Mouse (Mus musculus): ENCODE measurements at regions not wholly inside any gene's neighbourhood (a gene's known extent, or its start where the extent isn't known, plus 50 kb on each side); places are given as distances from the start of the nearest gene placed in this dataset.

DNA sequence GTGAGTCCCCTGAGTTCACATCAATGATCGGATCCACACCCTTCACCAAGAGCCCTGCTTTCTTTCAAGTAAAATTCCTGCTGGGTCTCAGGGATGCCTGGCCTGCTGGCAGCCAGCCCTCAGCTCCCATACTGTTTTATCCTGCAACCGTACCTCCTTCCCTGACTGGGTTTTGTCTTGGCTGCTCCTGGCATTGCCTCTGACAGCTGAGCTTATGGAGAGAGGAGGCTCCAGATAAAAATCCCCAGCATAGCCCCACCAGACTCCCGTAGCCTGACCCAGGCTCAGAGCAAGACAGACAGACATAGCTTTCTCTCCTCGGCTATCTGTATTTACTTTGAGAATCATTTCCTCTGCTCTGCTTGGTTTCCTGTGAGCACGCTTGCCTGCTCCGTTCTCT lies 245.8 kb upstream of the Runx1 start:
- WGBS: 13% methylated on average over 6 of the region's 6 CpGs

DNA sequence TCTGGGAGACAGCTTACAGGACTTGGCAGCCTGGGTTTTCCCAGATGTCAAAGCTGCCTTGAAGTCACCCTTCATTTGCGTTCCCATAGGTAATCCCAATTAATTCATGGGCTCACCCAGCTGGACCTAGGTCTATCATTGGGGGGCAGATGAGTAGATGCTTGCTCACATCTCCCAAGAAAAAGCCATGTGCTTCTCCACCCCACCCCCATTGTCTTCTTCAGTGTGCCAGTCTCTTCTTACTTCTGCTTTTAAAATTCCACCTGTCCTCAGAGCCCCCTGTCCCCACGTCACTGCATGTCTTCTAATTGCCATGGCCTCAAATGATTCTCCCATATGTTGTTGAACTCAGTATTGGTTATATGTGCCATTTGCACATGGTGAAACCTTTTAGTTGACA lies 240.9 kb upstream of the Runx1 start:
- WGBS: 84% methylated on average over 2 of the region's 2 CpGs

More for the DNA sequence above, 245.8 kb upstream of the Runx1 start:
- H3K4me3 ChIP-seq: no peak overlapping the region
- H3K27ac ChIP-seq (ENCODE audit: poor library complexity, severe bottlenecking): peak overlapping the region; percentile 72
- peaks cover 47% of the 10 kb centered on the region for H3K27me3 ChIP-seq (replicated peaks)
- H3K4me2 ChIP-seq: peak overlapping the region; percentile 26
- peaks cover 20% of the 10 kb centered on the region for H3K4me1 ChIP-seq (replicated peaks)
- no peak overlapping the region for H3K9ac ChIP-seq
- H3K9me3 ChIP-seq (replicated peaks): no peaks in the 10 kb centered on the region
- no peaks in the 10 kb centered on the region for H3K36me3 ChIP-seq
- peak; percentile 88 for ATAC-seq (ENCODE audit: insufficient number of reproducible peaks, low FRiP score)

DNA sequence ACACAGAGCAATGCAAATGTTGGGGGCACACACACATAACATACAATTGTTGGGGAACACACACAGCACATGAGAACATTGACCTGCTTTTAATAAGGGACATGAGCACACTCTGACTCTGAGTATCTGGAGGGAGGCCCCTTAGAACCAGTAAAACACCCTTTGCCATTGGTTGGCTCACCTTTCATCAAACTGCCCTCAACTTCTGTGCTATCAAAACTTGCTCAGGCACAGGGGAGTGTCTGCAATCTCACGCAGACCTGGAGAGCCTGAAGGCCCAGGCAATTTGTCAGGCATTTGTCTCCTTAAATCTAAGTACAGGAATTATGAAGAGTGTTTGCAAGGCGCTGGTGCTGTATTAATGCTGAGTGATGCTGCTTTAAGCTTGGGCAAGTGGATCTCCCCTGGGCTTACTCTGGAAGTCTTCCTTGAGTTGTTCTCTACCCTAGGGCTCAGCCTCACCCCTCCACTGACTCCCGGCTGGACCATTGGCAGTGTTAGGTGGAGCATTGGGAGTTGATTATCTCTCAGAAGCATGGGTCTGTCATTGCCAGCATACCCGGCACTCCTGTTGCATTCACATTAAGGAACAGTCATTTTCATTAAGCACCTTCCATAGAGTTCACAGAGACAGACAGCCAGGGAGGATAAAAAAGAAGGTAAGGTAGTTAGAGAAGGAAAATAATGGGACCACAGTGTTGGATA lies 235.7 kb upstream of the Runx1 start:
- no peaks in the 10 kb centered on the region for H3K36me3 ChIP-seq
- H3K4me2 ChIP-seq: no peak overlapping the region
- no peak for ATAC-seq (ENCODE audit: insufficient number of reproducible peaks, low FRiP score)
- H3K4me1 ChIP-seq (replicated peaks): no peaks in the 10 kb centered on the region
- no peak overlapping the region for H3K9ac ChIP-seq
- peaks cover 22% of the 10 kb centered on the region for H3K27me3 ChIP-seq (replicated peaks)
- no peak overlapping the region for H3K4me3 ChIP-seq
- 68% methylated on average over 4 of the region's 4 CpGs for WGBS
- no peaks in the 10 kb centered on the region for H3K9me3 ChIP-seq (replicated peaks)
- H3K27ac ChIP-seq (ENCODE audit: poor library complexity, severe bottlenecking): no peak overlapping the region

More for the DNA sequence above, 240.9 kb upstream of the Runx1 start:
- Histone ChIP-seq H3K4me3 (no peak overlapping the region), H3K36me3 (no peaks in the 10 kb centered on the region), H3K9ac (no peak overlapping the region), H3K27ac (ENCODE audit: poor library complexity, severe bottlenecking) (no peak overlapping the region), H3K4me2 (no peak overlapping the region), H3K9me3 (replicated peaks) (no peaks in the 10 kb centered on the region), H3K4me1 (replicated peaks) (peaks cover 11% of the 10 kb centered on the region), H3K27me3 (replicated peaks) (peaks cover 29% of the 10 kb centered on the region)
- no peak for ATAC-seq (ENCODE audit: insufficient number of reproducible peaks, low FRiP score)

DNA sequence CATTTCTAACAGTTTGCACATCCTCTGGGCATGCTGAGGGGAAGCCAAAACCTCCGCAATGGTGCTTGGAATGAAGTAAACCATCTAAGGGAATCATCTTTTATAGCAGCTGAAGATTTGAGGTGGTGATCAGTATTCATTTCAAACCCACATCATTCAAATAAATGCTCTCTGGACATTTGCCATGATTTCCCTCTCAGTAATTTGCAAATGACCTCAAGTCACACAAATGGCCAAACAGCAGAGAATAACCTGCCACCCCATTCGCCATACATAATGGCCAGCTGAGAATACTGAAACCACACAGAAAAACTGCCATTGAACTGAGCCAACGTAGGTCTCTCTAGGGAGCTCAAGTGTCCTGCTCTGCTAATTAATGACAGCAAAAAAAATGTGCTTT lies 230.3 kb upstream of the Runx1 start:
- no peak for ATAC-seq (ENCODE audit: insufficient number of reproducible peaks, low FRiP score)
- Histone ChIP-seq H3K27me3 (replicated peaks) (peaks cover 26% of the 10 kb centered on the region), H3K4me3 (no peak overlapping the region), H3K4me2 (no peak overlapping the region), H3K4me1 (replicated peaks) (no peaks in the 10 kb centered on the region), H3K36me3 (no peaks in the 10 kb centered on the region), H3K27ac (ENCODE audit: poor library complexity, severe bottlenecking) (no peak overlapping the region), H3K9me3 (replicated peaks) (no peaks in the 10 kb centered on the region), H3K9ac (no peak overlapping the region)
- WGBS: 77% methylated on average over 3 of the region's 3 CpGs

DNA sequence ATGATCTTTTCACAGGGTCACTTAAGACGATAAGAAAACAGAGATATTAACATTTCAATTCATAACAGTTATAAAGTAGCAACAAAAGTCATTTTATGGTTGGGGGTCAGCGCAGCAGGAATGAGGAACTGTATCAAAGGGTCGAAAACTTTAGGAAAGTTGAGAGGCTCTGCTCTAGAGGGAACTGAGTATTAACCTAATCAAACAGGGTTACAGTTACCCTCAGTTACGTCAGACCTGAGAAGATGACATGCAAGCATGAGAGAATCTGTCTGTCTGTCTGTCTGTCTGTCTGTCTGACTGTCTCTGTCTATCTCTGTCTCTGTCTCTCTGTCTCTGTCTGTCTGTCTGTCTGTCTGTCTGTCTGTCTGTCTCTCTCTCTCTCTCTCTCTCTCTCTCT lies 229.6 kb upstream of the Runx1 start:
- Histone ChIP-seq H3K9me3 (replicated peaks) (no peaks in the 10 kb centered on the region), H3K36me3 (no peaks in the 10 kb centered on the region), H3K9ac (no peak overlapping the region), H3K4me2 (no peak overlapping the region), H3K4me3 (no peak overlapping the region), H3K4me1 (replicated peaks) (no peaks in the 10 kb centered on the region), H3K27ac (ENCODE audit: poor library complexity, severe bottlenecking) (no peak overlapping the region), H3K27me3 (replicated peaks) (peaks cover 23% of the 10 kb centered on the region)
- 72% methylated on average over 4 of the region's 4 CpGs for WGBS
- no peak for ATAC-seq (ENCODE audit: insufficient number of reproducible peaks, low FRiP score)

DNA sequence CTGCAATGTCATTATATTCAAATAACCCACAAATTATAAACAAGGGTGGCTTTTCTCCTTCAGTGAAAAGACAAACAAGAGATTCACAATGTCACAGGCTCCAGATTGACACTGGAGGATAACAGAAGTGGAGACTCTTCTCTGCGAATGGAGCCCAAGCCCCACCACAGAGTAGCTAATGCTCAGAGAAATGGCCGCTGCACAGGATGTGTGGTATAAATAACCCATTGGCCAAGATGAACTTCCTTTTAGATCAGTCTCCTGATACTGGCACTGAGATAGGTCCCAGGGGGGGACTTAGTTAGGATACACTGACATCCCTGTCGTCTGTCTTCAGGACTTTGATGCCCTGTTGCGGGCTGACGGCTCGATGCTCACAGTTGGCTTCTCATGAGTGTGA lies 225.3 kb upstream of the Runx1 start:
- WGBS: 72% methylated on average over 6 of the region's 6 CpGs
- Histone ChIP-seq H3K9me3 (replicated peaks) (no peaks in the 10 kb centered on the region), H3K27ac (ENCODE audit: poor library complexity, severe bottlenecking) (no peak overlapping the region), H3K4me1 (replicated peaks) (no peaks in the 10 kb centered on the region), H3K27me3 (replicated peaks) (peaks cover 39% of the 10 kb centered on the region), H3K4me2 (no peak overlapping the region), H3K36me3 (no peaks in the 10 kb centered on the region), H3K4me3 (no peak overlapping the region), H3K9ac (no peak overlapping the region)
- no peak for ATAC-seq (ENCODE audit: insufficient number of reproducible peaks, low FRiP score)

DNA sequence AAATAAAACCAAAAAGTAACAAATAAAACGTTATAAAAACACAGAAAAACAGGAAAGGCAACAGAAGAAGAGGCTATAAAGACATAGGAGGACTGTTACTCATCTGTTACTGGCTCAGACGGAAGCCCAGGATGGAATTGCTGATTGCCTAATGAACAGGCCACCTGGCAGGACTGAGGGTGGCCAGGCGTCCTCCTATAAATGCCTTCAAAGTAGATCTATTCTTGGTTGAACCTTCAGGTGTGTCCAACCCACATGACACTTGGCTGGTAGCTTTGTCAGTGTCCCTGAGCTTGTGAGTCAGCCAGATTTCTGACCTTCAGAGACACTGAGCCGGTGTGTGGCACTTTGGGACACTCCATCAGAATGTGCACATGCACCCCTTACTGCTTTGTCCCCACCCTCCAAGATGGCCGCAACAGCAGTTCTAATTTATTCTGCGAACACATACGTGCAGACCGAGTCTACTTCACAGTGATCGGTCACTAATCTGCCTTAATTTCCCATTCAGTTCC lies 222.5 kb upstream of the Runx1 start:
- Histone ChIP-seq H3K27ac (ENCODE audit: poor library complexity, severe bottlenecking) (no peak overlapping the region), H3K4me1 (replicated peaks) (no peaks in the 10 kb centered on the region), H3K4me2 (no peak overlapping the region), H3K4me3 (no peak overlapping the region), H3K9ac (no peak overlapping the region), H3K9me3 (replicated peaks) (no peaks in the 10 kb centered on the region), H3K27me3 (replicated peaks) (peaks cover 62% of the 10 kb centered on the region), H3K36me3 (no peaks in the 10 kb centered on the region)
- ATAC-seq (ENCODE audit: insufficient number of reproducible peaks, low FRiP score): no peak
- WGBS: 82% methylated on average over 9 of the region's 9 CpGs

DNA sequence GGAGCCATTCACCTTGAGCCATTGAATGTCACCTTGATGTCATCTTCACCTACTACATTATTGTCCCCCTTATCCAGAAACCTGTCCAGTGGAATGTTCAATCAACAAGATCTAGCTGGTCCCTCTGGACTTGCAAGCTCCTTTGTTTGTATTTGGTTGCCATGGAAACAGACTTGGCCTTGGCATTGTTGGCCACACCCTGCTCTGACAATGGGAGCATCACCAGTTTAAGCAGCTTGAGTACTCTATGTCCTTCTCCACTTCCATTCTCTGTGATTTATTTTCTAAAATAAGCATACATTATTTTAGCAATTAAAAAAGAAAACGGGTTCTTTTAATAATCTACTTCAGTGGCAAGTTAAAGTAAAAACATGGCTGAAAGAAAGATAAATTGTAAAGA lies 221.6 kb upstream of the Runx1 start:
- H3K4me1 ChIP-seq (replicated peaks): peaks cover 5% of the 10 kb centered on the region
- no peaks in the 10 kb centered on the region for H3K36me3 ChIP-seq
- peaks cover 66% of the 10 kb centered on the region for H3K27me3 ChIP-seq (replicated peaks)
- ATAC-seq (ENCODE audit: insufficient number of reproducible peaks, low FRiP score): no peak
- no peaks in the 10 kb centered on the region for H3K9me3 ChIP-seq (replicated peaks)
- H3K4me2 ChIP-seq: no peak overlapping the region
- 80% methylated on average over 1 of the region's 1 CpGs for WGBS
- no peak overlapping the region for H3K9ac ChIP-seq
- H3K27ac ChIP-seq (ENCODE audit: poor library complexity, severe bottlenecking): no peak overlapping the region
- H3K4me3 ChIP-seq: no peak overlapping the region

DNA sequence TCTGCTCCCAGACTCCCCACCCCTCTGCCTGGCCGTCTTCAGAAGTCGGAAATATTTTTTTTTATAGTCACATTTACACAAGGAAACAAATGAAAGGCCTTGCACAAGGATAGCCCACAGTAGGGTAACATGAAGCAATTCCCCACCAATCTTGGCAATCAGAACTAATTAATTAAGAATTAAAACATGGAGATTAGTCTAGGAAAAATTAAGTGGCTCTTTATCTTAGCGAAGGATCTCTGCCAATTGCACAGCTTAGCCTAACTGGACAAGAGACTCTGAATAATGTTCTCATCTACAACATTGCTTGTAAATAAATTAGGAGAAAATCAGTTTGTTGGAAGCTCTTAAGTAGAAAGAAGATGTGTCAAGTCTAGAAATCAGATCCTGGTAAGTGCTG lies 220.3 kb upstream of the Runx1 start:
- H3K4me3 ChIP-seq: no peak overlapping the region
- H3K4me1 ChIP-seq (replicated peaks): peaks cover 10% of the 10 kb centered on the region
- H3K27me3 ChIP-seq (replicated peaks): peaks cover 71% of the 10 kb centered on the region
- H3K9me3 ChIP-seq (replicated peaks): no peaks in the 10 kb centered on the region
- WGBS: 83% methylated on average over 3 of the region's 3 CpGs
- H3K36me3 ChIP-seq: no peaks in the 10 kb centered on the region
- no peak for ATAC-seq (ENCODE audit: insufficient number of reproducible peaks, low FRiP score)
- no peak overlapping the region for H3K27ac ChIP-seq (ENCODE audit: poor library complexity, severe bottlenecking)
- H3K9ac ChIP-seq: no peak overlapping the region
- H3K4me2 ChIP-seq: no peak overlapping the region

DNA sequence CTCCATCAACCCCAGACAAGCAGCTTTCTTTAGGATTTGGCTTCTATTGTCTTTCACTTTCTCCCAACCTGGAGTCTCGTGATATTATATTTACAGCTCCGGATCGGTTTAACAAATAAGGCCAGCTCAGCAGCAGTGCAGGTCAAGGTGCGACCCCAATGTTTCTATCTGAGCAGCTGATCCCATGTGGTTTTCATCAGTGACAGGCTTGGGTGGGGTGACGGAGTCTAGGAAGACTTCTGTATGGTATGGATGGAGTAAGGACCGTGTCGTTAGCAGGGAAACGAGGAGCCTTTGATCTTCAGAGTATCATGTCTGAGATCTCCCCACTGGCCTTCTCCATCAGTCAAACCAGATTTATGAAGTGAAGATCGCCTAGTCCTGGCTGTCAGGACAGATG lies 217.4 kb upstream of the Runx1 start:
- peaks cover 75% of the 10 kb centered on the region for H3K27me3 ChIP-seq (replicated peaks)
- ATAC-seq (ENCODE audit: insufficient number of reproducible peaks, low FRiP score): no peak
- peaks cover 10% of the 10 kb centered on the region for H3K4me1 ChIP-seq (replicated peaks)
- H3K9me3 ChIP-seq (replicated peaks): 0 out of 2 replicates have a peak, but pooled peaks cover 3% of the 10 kb centered on the region
- 56% methylated on average over 9 of the region's 9 CpGs for WGBS
- no peak overlapping the region for H3K4me3 ChIP-seq
- no peak overlapping the region for H3K4me2 ChIP-seq
- H3K36me3 ChIP-seq: no peaks in the 10 kb centered on the region
- no peak overlapping the region for H3K27ac ChIP-seq (ENCODE audit: poor library complexity, severe bottlenecking)
- no peak overlapping the region for H3K9ac ChIP-seq

DNA sequence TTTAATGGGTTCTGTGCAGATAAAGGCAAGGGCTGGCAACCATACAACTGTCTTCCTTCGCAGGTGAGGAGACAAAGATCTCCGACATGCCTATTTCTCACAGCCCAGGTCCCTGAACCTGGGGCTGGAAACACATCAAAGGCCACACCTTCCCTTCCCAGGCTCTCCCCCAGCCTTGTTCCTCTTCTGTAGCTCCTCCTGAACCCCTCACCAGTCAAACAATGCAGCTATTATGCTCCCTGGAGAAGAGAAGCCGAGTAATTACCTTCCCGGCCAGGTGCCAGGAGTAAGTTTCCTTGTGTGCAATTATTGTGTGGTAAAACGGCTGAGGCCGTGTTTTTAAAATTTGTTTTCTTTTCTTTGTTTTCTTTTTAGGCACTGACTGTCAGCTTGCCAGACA lies 217.0 kb upstream of the Runx1 start:
- ATAC-seq (ENCODE audit: insufficient number of reproducible peaks, low FRiP score): no peak
- H3K4me1 ChIP-seq (replicated peaks): peaks cover 10% of the 10 kb centered on the region
- H3K9ac ChIP-seq: no peak overlapping the region
- no peaks in the 10 kb centered on the region for H3K36me3 ChIP-seq
- H3K9me3 ChIP-seq (replicated peaks): 0 out of 2 replicates have a peak, but pooled peaks cover 3% of the 10 kb centered on the region
- no peak overlapping the region for H3K4me3 ChIP-seq
- no peak overlapping the region for H3K27ac ChIP-seq (ENCODE audit: poor library complexity, severe bottlenecking)
- 37% methylated on average over 6 of the region's 6 CpGs for WGBS
- peak overlapping the region; percentile 25 for H3K4me2 ChIP-seq
- H3K27me3 ChIP-seq (replicated peaks): peaks cover 75% of the 10 kb centered on the region

DNA sequence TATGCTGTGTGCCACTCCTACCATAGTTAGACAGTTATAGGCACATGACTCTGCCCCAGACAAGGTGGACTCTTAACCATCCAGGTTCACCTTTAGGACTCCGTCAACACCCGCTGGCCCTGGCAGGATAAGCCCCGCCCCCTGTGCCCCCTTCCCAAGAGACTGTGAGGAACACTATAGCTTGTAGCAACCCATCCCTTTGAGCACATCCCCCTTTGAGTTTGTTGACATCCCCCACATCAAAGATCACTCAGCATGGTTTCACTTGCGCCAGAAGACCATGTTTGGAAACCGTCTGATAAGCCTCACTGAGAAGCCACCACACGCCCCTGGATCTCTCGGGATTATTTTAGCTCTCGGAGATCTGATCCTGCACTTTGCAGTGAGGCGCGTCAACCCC lies 216.5 kb upstream of the Runx1 start:
- H3K27me3 ChIP-seq (replicated peaks): peaks cover 73% of the 10 kb centered on the region
- H3K4me3 ChIP-seq: no peak overlapping the region
- H3K36me3 ChIP-seq: no peaks in the 10 kb centered on the region
- 0 out of 2 replicates have a peak, but pooled peaks cover 3% of the 10 kb centered on the region for H3K9me3 ChIP-seq (replicated peaks)
- 26% methylated on average over 10 of the region's 10 CpGs for WGBS
- H3K4me2 ChIP-seq: peak overlapping the region; percentile 25
- no peak for ATAC-seq (ENCODE audit: insufficient number of reproducible peaks, low FRiP score)
- peaks cover 10% of the 10 kb centered on the region for H3K4me1 ChIP-seq (replicated peaks)
- no peak overlapping the region for H3K9ac ChIP-seq
- H3K27ac ChIP-seq (ENCODE audit: poor library complexity, severe bottlenecking): no peak overlapping the region

Measured in heart, embryonic 12.5 days (tissue).